Mouse (Mus musculus): ENCODE measurements around the gene Hmx1.

The Hmx1 gene

DNA sequence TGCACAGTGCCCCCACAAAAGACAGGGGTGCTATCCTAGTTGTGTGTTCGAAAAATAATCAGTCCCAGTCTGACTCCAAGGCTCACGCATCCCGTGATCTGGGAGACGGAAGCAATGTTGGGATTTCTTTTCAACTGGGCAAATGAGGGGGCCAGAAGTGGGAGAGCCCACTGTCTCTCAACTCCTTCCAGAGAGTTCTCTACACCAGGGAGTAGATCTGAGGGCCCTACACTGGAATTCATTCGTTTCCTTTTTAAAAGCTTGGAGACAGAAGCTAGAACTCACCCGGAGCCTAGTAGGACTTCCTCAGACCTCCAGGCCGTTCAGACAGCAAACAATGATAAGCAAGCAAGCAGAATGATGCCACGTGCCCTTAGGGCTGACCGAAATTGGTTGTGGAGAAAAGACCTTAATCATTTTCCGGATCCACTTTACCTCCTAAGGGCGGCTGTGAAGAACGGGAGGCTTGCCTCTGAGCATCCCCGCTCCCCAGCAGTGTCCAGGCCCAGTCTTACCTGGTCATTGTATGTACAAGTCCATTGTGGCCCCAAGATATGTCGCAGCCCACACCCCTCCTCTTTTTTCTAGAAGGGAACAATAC lies 9.5 kb downstream of the Hmx1 start:
- no peak for DNase-seq (ENCODE audit: low read depth)

DNA sequence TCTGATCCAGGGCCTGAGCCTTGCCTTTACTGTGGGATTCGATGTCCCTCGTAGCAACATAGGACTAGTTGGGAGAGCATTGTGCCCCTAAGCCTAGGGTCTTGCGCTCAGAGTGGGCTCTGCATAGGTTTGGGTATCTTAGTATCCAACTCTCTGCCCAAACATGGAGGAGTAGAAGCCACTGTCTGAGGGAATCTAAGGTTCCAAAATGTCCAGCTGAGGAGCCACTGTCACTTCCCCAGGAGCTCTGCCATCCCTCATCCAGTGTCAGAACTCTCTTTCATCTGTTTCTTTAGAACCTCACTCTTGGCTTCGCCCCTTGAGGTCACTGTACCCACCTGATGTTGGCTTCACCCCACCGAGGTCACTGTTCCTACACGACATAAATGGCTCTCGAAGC lies 10.2 kb downstream of the Hmx1 start:
- DNase-seq (ENCODE audit: low read depth), result no peak

DNA sequence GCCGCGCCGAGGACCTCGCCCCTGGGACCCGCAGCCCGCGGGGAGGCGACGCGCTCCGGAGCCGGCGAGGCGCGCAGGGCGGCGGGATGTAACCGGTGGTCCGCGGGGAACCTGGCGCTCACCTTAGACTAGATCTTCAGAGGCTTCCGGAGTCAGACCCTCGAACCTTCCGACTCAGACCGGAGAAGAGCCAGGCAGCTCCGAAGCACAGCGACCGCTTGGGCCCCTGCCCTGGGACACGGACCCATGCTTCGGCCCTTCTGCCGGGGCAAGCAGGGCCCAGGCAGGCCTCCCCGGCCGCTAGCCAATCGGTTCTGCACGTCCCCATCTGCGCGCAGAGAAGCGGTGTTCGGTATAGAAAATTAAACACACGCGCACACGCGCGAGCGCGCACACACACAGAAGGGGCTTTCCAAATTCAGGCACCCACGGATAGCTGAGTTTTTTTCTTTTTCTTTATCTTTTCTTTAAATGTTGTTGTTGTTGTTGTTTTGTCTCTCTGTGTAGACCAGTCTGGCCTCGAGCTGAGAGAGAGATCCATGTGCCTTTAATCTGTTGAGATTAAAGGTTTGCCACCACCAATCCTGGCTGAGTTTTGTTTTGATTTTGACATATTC lies 10.9 kb downstream of the Hmx1 start:
- DNase-seq (ENCODE audit: low read depth), result no peak

DNA sequence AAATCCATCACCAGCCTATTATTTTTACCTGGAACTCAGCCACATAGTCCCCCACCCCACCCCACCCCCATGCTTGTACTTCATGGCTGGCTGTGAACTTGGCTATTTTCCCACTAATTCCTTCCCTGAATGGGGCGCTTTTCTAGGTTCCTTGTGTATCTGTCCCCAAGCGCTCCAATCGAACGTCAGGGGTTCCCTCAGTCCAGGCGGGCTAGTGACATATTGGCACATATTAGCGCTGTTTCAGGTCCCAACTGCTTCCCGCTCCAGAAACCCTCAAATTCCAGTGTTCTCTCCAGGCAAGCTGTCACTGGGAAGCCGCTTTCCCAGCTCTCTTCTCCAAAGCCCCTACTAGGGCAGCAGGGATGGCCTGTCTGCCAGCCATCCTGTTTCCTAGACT lies 12.3 kb downstream of the Hmx1 start:
- DNase-seq (ENCODE audit: low read depth), result no peak

DNA sequence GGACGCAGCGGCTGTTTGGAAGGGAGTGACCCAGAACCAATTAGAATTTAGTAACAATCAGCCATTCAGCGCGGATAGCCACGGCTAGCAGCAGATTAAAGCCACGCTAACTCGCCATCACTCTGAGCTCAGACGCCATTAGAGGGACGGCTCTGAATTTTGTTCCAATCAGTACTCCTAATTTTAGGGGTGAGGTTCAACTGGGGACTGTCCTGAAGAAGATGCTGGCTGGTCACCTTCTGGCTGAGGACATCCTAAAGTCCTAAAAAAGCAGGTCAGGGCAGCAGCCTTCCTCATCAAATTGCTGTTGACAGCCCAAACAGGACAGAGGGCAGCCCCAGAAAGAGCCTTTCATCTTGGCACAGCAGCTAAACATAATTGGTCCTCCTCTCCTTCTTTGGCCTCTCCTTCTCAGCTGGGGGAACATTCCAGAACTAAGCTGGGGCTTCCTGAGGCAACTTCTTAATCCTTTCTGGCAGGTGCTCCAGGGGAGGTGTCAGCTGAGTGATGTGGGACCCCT lies 18.6 kb downstream of the Hmx1 start:
- no peak for DNase-seq (ENCODE audit: low read depth)

DNA sequence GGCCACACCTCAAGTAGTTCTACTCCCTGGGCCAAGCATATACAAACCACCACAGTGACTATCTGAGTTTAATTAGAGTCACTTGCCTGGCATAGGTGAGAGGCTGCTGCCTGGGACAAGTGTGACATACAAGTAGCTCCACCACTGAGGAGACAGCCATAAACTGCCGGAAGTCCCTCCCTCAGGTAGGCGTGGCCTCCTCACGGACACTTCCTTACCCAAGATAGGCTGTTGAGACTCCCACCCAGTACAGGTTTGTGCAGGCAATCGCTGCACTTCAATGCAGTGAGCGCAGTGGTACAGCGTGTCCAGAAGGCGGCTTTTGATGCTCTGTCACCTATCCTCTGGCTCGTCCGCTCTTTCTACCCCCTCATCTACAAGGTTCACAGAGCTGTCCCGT lies 22.1 kb downstream of the Hmx1 start:
- no peak for DNase-seq (ENCODE audit: low read depth)

DNA sequence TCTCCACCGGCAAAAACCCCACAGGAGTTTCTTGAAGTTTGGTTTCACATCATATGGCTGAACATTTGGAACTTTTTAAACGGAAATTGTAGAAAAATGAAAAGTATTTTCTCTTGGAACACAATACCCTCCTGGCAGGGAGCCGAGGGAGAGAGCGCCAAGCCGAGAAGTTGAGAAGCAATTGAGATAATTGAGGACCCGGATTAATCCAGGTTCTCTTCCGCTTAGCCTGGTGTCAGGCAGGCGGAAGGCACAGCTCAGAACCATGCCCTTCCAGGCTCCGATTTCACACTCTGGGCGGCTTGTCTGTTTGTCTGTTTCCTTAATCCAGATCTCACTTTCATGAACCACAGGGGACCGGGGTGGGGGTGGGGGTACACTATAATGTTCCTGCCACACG lies 23.9 kb downstream of the Hmx1 start:
- no peak for DNase-seq (ENCODE audit: low read depth)

DNA sequence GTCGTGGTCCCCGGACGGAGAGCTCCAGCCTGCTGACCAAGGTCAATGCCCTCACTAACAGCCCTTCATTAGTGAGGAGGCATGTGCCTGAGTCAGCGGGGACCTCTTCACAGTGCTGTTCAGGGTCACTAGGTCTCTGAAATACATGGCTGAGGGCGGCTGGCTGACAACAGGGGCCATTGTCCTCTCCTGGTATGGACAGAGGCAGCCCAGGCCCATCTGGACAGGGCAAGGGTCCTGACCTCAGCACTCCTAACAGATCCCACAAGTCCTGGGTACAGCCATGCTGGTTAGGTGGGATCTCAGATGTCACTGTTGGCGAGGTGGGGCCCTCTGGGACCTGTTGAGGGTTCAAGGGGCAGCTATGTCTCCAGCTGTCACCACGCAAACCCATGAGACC lies 28.8 kb downstream of the Hmx1 start:
- DNase-seq (ENCODE audit: low read depth), result no peak

DNA sequence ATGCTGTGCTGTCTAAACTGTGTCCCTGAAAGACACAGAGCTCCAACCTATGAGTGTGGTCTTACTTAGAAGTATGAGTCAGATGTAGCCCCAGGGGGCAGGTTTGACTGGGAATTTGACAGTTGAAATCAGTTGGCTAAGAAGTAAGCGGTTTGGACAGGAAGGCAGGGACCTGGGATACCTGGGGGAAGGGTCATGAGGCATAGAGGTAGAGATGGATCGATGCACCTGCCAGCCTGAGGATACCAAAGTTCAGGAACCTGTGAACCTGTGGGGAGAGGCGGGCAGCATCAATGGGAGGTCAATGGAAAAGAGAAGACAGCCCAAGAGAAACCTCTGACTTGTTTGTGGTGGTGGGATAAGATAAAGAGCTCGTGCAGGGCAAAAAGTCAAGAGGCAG lies 32.7 kb downstream of the Hmx1 start:
- DNase-seq (ENCODE audit: low read depth), result no peak

DNA sequence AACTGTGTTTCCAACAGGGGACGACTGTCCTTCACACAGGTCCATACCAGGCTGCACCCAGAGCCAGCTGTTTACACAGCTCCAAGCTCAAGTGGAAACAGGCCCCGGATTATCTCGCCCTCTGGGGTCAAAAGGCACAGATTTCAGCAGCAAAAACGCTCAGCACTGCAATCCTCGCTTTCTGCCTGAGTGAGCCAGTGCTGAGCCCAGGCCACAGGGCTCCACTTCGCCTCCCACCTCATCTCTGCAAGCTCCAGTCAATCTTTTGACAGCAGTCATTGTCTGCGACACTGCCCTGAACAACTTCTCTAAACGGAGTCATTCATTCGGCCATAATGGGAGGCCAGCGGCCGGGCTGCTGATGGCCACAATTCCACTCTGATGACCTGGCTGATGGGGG lies 36.3 kb downstream of the Hmx1 start:
- no peak for DNase-seq (ENCODE audit: low read depth)

DNA sequence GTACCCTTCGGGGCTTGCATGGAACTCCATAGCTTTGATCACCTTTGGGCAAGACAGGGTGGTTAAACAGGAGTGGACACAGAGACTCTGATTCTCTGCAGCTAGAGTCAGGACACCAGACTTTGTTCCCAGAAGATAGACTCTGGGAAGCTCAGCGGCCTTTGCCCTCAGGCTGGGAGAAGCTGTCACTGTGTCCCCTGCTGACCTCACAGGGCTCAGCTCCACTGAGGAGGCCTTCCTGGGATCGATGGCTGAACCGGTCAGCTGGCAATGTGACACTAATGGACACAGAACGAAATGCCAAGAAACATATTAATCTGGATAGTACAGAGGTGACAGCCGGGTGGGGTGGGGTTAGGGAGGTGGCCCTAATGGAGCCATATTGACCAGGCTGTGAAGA lies 39.0 kb downstream of the Hmx1 start:
- DNase-seq (ENCODE audit: low read depth), result no peak

DNA sequence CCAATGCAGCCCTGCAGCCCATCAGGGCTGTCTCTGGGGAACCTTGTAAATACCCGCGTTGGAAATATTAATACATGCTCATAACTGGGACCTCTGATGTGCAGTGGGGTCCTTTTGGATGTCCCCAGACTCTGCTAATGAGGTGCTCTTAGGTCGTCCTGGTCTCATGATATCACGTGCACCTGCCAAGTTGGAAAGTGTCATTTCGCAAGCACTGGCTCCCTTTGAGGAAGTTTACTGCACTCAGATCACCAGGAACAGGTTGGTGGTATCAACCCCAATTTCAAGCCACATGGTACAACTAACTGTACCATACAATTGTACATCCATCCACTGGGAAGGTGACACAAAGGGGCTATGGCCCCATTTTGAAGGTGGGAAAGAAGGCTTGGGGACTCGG lies 39.5 kb downstream of the Hmx1 start:
- DNase-seq (ENCODE audit: low read depth), result no peak

DNA sequence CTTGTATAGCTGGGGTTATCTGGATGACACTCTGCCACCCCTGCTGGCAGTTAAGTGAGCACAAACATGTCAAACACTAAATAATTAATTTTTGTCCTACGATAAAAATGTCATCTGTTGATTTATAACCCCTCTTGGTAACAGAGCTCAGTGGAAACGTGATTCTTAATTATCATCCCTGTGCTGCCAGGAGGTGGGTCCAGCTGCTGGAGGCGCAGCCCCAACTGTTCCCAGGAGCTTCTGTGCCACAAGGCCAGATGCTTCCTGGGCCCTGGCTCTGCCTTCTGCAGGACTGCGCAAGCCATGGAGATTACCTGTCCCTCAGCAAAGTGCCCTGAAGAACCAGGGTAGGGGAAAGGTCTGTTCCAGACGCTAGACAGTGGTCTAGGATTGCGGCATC lies 43.2 kb downstream of the Hmx1 start:
- no peak for DNase-seq (ENCODE audit: low read depth)

DNA sequence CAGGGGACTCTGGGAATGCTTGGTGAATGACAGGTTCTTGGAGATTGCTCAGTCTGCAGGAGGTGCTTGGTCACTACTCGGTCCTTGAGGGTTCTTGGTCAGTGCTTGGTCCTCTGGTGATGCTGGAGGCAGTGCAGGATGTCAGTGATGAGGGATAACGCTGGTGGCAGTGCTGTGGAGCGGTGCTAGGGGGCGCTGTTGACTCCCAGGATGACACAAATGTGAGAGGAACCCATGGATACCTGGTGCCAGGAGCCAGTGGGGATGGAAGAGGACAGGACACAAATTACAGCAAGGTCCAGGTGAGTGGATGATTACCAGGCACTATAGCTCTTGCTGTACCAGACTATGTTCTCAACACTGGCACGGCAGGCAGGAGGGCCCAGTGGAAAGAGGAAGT lies 45.1 kb downstream of the Hmx1 start:
- no peak for DNase-seq (ENCODE audit: low read depth)

DNA sequence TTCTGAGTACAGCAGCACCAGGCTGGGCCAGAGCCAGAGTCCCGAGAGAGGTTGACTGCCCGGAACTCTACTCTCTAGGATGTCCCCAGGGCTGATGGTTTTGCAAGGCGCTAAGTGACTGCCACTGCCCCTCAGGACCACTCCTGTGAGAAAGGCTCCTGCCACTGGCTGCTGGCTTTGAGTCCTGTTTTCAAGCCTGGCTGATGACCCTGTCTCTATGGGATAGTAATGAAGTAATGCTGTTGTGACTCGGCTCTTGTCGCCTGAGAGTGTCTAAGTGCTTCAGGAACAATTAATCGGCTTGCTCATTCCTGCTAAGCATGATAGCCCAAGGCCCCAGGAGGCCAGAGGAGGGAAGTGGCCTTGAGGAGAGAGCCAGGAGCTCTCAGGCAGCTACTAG lies 45.8 kb downstream of the Hmx1 start:
- DNase-seq (ENCODE audit: low read depth), result no peak

DNA sequence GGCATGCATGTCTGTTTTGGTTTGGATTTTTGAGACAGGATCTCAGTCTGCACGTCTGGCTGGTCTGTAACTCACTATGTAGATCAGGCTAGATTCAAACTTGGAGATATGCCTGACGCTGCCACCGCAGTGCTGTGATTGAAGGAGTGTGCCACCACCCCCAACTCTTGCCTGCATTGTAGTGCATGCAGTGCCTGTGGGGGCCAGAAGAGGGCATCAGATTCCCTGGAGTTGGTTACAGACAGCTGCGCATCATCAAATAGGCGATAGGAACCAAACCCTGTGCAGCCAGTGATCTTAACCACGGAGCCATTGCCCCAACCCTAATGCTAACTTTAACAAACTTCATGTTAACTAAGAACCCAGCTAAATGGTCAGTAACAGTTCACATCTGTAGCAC lies 49.9 kb downstream of the Hmx1 start:
- DNase-seq (ENCODE audit: low read depth), result no peak

DNA sequence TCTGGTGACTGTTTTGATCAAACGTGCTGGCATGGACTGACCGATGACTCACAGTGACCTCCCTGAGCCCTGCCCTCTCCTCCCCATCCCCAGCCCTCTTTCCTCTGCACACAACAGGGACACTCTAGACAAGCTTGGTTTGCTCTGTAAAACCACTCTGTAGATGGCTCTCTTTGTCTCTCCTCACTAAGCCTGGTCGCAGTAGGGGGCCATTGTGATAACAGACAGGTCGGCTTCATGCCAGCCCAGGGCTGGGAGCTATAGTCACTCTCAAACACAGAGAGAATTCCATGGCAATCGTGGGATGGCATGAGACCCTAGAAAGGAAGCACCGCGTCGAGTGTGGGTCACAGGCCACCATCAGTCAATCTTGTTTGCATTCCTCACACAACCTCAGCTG lies 51.6 kb downstream of the Hmx1 start:
- no peak for DNase-seq (ENCODE audit: low read depth)

DNA sequence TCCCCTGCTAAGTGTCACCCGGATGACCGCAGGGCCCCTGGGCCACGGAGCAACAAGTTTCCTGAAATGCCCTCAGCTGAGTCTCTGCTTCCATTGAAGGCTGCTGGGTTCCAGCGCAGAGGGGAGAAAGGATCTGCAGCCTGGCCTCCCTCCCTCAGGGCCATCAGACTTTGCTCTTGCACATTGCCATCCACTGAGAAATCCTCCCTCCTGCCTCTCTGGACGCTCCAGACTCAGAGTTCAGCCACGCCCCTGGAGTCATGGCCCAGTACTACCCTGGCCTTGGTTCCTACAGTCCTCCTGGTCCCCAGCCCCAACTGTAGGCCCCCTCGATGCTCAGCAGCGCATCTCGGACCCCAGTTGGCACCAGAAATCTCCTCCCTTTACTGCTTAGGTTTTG lies 52.5 kb downstream of the Hmx1 start:
- no peak for DNase-seq (ENCODE audit: low read depth)

DNA sequence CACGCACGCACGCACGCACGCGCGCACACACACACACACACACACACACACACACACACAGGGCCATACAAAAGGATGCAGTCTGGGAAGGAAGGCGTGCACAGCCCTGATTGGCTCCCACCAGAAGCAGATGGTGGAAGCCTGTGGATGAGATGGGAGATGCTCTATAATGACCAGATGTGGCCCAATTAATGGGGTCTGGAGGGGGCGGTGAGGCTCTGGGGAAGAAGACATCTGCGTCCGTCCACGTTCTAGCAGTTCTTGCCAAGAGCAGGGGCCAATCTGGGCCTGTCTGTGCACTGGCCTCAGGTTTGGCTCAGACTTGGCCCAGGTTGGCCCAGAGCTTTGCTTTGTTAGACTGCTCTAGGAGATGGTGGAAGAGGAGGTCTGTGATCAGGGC lies 55.8 kb downstream of the Hmx1 start:
- no peak for DNase-seq (ENCODE audit: low read depth)

DNA sequence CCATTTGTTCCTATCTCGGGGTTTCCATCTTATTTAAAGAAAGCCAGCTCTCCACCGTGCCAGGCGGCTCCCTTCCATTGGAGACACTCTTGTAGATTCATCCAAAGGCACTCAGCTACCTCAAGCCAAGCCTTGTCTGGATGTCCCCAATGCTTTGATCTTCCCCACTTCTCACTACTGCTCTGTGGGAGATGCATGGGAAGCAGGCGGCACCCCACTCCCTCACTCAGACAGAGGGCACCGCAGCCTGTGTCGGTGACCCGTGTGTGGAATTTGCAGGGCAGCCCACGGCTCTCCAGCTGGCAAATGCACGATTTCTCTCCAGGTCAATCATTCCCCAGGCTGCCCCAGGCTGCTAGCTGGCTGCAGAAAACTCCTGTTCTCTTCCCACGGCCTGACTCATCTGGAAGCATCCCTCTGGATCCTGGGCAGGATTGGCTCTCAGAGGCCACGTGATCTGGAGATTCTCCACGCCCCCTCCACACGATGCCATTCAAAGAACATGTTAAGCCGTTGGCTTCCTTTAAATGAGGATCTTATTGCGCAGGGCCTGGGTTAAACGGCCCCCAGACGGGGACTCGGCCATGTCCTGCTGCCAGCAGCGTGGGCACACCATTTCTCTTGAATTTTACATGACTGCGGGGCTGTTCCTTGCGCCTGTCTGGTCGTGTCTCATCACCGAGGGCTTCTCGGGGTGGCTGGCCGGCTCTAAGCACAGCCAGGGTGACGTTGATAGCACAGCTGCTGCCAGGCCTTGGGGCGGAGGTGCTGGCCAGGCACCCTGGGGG lies 58.9 kb downstream of the Hmx1 start:
- no peak for DNase-seq (ENCODE audit: low read depth)

Measured in naive thymus-derived CD4-positive, alpha-beta T cell, adult 2 months (primary cell).